Mouse (Mus musculus) spleen, adult 2 months (tissue): ENCODE results near the gene Gstp1.

Experiments
- CTCF ChIP-seq: fragments of 200-500 bp; IDR thresholded peaks from 2 replicates; pipeline ENCODE4 v1.5.1; 2011; ENCODE audit warnings: mild to moderate bottlenecking, inconsistent platforms; ENCODE audit not compliant: insufficient read depth, insufficient read length, insufficient replicate concordance; ENCODE audit errors: extremely low read depth
- POLR2A ChIP-seq: fragments of 200-500 bp; IDR thresholded peaks from 2 replicates; pipeline ENCODE4 v1.6.1; 2011; ENCODE audit warnings: low read depth, low read length, inconsistent platforms

DNA sequence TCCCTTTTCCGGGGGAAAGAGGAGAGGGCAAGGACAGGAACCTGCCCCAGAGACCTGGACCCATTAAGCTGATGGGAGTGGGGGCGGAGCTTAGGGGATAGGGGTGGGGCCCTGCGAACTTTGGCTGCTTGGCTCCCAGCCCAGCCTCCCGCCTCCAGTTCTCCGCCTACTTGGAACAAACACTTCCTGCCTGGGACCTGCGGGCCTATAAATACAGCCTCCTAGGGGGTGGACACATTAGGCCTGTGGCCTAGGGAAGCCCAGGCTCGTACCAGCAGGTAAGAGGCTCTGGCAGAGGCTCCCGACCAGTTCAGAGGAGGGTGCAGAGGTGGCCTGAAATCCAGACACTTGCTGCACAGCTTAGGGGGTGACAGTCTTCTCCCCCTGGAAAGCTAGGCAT lies 51.5 kb downstream of the Gstp1 start, which contains the start of gene Acy3:
- TF ChIP-seq CTCF (no peak), POLR2A (no peak)
